Mouse (Mus musculus) erythroid progenitor cell, adult 5-6 weeks (primary cell): ENCODE data around the gene Calm5. TPM values are rescaled to one million over a fixed set of nuclear protein-coding genes. Genes with fewer than 3 reads are reported as not detected.

Source experiments
- ATAC-seq: replicated peaks from 2 replicates; pipeline ENCODE4 v1.8.0; 2016; ENCODE audit warnings: moderate number of reproducible peaks, mild to moderate bottlenecking, moderate TSS enrichment, inconsistent platforms; ENCODE audit not compliant: poor library complexity, low FRiP score, severe bottlenecking
- total RNA-seq, 2 experiments: library from RNA; stranded (forward) in 1 of 2; stranded (reverse) in 1 of 2; fragments of 150-400 nt in 1 of 2; fragments of 186-747, 209-891 nt in 1 of 2; gene quantifications; 2 replicates each; pipeline versions ENCODE4 v1.2.3 to v1.2.4; 2015 to 2017; ENCODE audit warnings: low replicate concordance in 2 of 2

Calm5 gene
- total RNA-seq, 2 experiments from 2014 or later, result not detected

GRCm38 (mm10) chr13:3862922-3863580 lies 9.1 kb downstream of the Calm5 start:
- ATAC-seq, result peak; percentile 65

GRCm38 (mm10) chr13:3865648-3866354 lies 11.8 kb downstream of the Calm5 start:
- peak; percentile 31; the same call in 1 of the 2 replicates for ATAC-seq

GRCm38 (mm10) chr13:3866355-3867052 lies 12.5 kb downstream of the Calm5 start:
- ATAC-seq, result peak; percentile 55

GRCm38 (mm10) chr13:3867158-3867557 lies 13.2 kb downstream of the Calm5 start:
- peak; percentile 80 for ATAC-seq

GRCm38 (mm10) chr13:3869901-3870300 lies 15.9 kb downstream of the Calm5 start:
- ATAC-seq, result no peak

GRCm38 (mm10) chr13:3872832-3873231 lies 18.9 kb downstream of the Calm5 start:
- no peak for ATAC-seq

GRCm38 (mm10) chr13:3876448-3876847 lies 22.5 kb downstream of the Calm5 start:
- ATAC-seq, result no peak

GRCm38 (mm10) chr13:3877185-3877584 lies 23.2 kb downstream of the Calm5 start:
- ATAC-seq, result no peak

GRCm38 (mm10) chr13:3877679-3878220 lies 23.8 kb downstream of the Calm5 start:
- no peak for ATAC-seq

GRCm38 (mm10) chr13:3886663-3887062 lies 32.7 kb downstream of the Calm5 start:
- no peak for ATAC-seq

- no peak for ATAC-seq
Observed at GRCm38 (mm10) chr13:3889111-3889510, 35.1 kb downstream of the Calm5 start.

GRCm38 (mm10) chr13:3890061-3890460 lies 36.1 kb downstream of the Calm5 start:
- ATAC-seq, result no peak

- no peak for ATAC-seq
Observed at GRCm38 (mm10) chr13:3891479-3892087, 37.6 kb downstream of the Calm5 start.

GRCm38 (mm10) chr13:3892601-3893000 lies 38.6 kb downstream of the Calm5 start:
- ATAC-seq, result no peak

GRCm38 (mm10) chr13:3893126-3893734 lies 39.3 kb downstream of the Calm5 start:
- ATAC-seq, result peak; percentile 96

- no peak for ATAC-seq
Observed at GRCm38 (mm10) chr13:3894549-3894948, 40.6 kb downstream of the Calm5 start.

- ATAC-seq, result no peak
Observed at GRCm38 (mm10) chr13:3895397-3895980, 41.5 kb downstream of the Calm5 start.

- ATAC-seq, result no peak
Observed at GRCm38 (mm10) chr13:3896032-3896431, 42.1 kb downstream of the Calm5 start.

GRCm38 (mm10) chr13:3896913-3897312 lies 42.9 kb downstream of the Calm5 start:
- peak; percentile 52 for ATAC-seq
